Mouse (Mus musculus) neutrophil, adult 59 days (primary cell): ENCODE data around the gene Stard13. TPM values are rescaled to one million over a fixed set of nuclear protein-coding genes. Genes with fewer than 3 reads are reported as not detected.

ENCODE experiments used
- total RNA-seq, 2 experiments: library from RNA; stranded (reverse); gene quantifications; 1 replicate in 1 of 2; 2 replicates in 1 of 2; pipeline ENCODE4 v1.2.4; 2023

Stard13 gene
- total RNA-seq, result not detected

DNA sequence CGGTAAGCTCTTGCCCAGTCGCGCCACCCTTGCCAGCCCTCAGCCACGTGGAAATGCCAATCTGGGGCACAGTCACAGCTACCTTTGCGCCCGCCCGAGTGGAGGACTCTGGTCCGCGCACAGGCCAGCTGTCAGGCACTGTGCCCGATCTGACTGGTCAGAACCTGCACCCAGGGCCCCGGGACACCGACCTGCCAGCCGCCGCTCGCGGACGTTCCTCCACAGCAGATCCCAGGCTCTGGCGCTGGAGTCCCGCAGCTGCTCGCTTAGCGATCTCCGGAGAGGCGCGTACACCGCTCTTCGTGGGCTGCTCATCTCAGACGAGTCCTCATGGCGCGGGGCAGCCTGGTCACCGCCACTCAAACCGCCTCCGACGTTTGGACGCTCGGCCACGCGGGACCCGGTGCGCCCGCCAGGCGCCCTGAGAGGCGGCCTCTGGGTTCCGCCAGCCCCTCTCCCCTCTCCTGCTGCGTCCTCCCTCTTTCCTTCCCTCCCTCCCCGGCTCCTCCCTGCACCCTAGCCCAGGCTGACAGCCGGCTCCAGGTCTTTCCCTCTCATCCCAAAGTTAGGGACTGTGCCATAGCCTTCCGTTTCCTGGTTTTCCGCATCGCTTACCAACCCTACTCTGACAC, at the start of gene Stard13:
Gene Stard13, minus strand, starts transcription at position 437 of the 632 bp plus-strand sequence.

Other genes with a start within 250 kb of the Stard13 start
- not detected for gene Gm42906, start 194.3 kb upstream of the Stard13 start, total RNA-seq